Mouse (Mus musculus): ENCODE measurements around the gene Tmc6.
A peak's percentile ranks its signal among the peaks of the same experiment; 100 is the strongest.
"Not testable (repeated sequence)": the region's sequence is repeated elsewhere in the genome, so short reads cannot be mapped to it uniquely, and the experiment has no call there.

Tmc6 gene

GRCm38 (mm10) chr11:117810401-117811046 is 28.5 kb upstream of the Tmc6 start:
- peak; percentile 76 for DNase-seq (ENCODE audit: low read depth, low spot score)

- peak; percentile 77 for DNase-seq (ENCODE audit: low read depth, low spot score)
Measured at GRCm38 (mm10) chr11:117809407-117810311, 27.7 kb upstream of the Tmc6 start, which contains the start of the genes Gm20708 and Syngr2. Gene Gm20708, plus strand, starts transcription at chr11:117809668. Gene Syngr2, plus strand, starts transcription at chr11:117809668.

- DNase-seq (ENCODE audit: low read depth, low spot score) = no peak
Measured at GRCm38 (mm10) chr11:117806781-117807180, 24.8 kb upstream of the Tmc6 start.

GRCm38 (mm10) chr11:117803166-117803688 is 21.2 kb upstream of the Tmc6 start:
- no peak for DNase-seq (ENCODE audit: low read depth, low spot score)

GRCm38 (mm10) chr11:117801650-117802049 is 19.7 kb upstream of the Tmc6 start:
- no peak for DNase-seq (ENCODE audit: low read depth, low spot score)

- DNase-seq (ENCODE audit: low read depth, low spot score) = no peak
Measured at GRCm38 (mm10) chr11:117800038-117800437, 18.0 kb upstream of the Tmc6 start.

GRCm38 (mm10) chr11:117799174-117799573 is 17.2 kb upstream of the Tmc6 start:
- no peak for DNase-seq (ENCODE audit: low read depth, low spot score)

- no peak for DNase-seq (ENCODE audit: low read depth, low spot score)
Measured at GRCm38 (mm10) chr11:117798160-117798541, 16.2 kb upstream of the Tmc6 start.

- peak; percentile 84 for DNase-seq (ENCODE audit: low read depth, low spot score)
Measured at GRCm38 (mm10) chr11:117797511-117798159, 15.6 kb upstream of the Tmc6 start, which contains the start of gene 6030468B19Rik. Gene 6030468B19Rik, plus strand, starts transcription at chr11:117797660.

GRCm38 (mm10) chr11:117796954-117797353 is 15.0 kb upstream of the Tmc6 start:
- DNase-seq (ENCODE audit: low read depth, low spot score) = no peak

- no peak for DNase-seq (ENCODE audit: low read depth, low spot score)
Measured at GRCm38 (mm10) chr11:117794035-117794551, 12.1 kb upstream of the Tmc6 start.

- peak; percentile 94 for DNase-seq (ENCODE audit: low read depth, low spot score)
Measured at GRCm38 (mm10) chr11:117792281-117792888, 10.4 kb upstream of the Tmc6 start.

GRCm38 (mm10) chr11:117791441-117791761 is 9.4 kb upstream of the Tmc6 start:
- DNase-seq (ENCODE audit: low read depth, low spot score) = no peak

GRCm38 (mm10) chr11:117790703-117791440 is 8.9 kb upstream of the Tmc6 start:
- DNase-seq (ENCODE audit: low read depth, low spot score) = peak; percentile 63

GRCm38 (mm10) chr11:117790286-117790685 is 8.3 kb upstream of the Tmc6 start:
- peak; percentile 73 for DNase-seq (ENCODE audit: low read depth, low spot score)

- DNase-seq (ENCODE audit: low read depth, low spot score) = not testable (repeated sequence)
Measured at GRCm38 (mm10) chr11:117788481-117788880, 6.5 kb upstream of the Tmc6 start.

GRCm38 (mm10) chr11:117786294-117786693 is 4.3 kb upstream of the Tmc6 start:
- no peak for DNase-seq (ENCODE audit: low read depth, low spot score)

- DNase-seq (ENCODE audit: low read depth, low spot score) = no peak
Measured at GRCm38 (mm10) chr11:117783683-117784309, 1.8 kb upstream of the Tmc6 start.

GRCm38 (mm10) chr11:117783089-117783488 is 1.1 kb upstream of the Tmc6 start:
- no peak for DNase-seq (ENCODE audit: low read depth, low spot score)

- no peak for DNase-seq (ENCODE audit: low read depth, low spot score)
Measured at GRCm38 (mm10) chr11:117782705-117783034, 672 bp upstream of the Tmc6 start.
